Mouse (Mus musculus) brain, embryonic 14.5 days (tissue): ENCODE measurements around the gene Olfr141.

Experiments used
- CTCF ChIP-seq: fragments of 200-500 bp; IDR thresholded peaks from 2 replicates; pipeline ENCODE4 v1.5.1; 2012; ENCODE audit warnings: inconsistent platforms, mild to moderate bottlenecking, moderate library complexity, borderline replicate concordance; ENCODE audit not compliant: insufficient read depth, insufficient read length; ENCODE audit errors: extremely low read depth
- POLR2A ChIP-seq: fragments of 200-500 bp; IDR thresholded peaks from 2 replicates; pipeline ENCODE4 v1.6.1; 2012; ENCODE audit warnings: mild to moderate bottlenecking, inconsistent platforms, borderline replicate concordance; ENCODE audit not compliant: poor library complexity, insufficient read depth, insufficient read length, severe bottlenecking; ENCODE audit errors: extremely low read depth

GRCm38 (mm10) chr2:86761050-86761449 is 48.8 kb downstream of the Olfr141 start:
- TF ChIP-seq POLR2A (no peak), CTCF (no peak)
